Mouse (Mus musculus) heart, postnatal 0 days (tissue): Measurements from ENCODE around the gene Evl. TPM values are rescaled to one million over a fixed set of nuclear protein-coding genes. Genes with fewer than 3 reads are reported as not detected.

Experiments used
- ATAC-seq: fragments of 200-750 bp; cut with Nextera tagmentation; 2 replicates; pipeline ENCODE4 v1.8.0; 2017; ENCODE audit warnings: low read depth, moderate number of reproducible peaks, moderate library complexity; ENCODE audit not compliant: insufficient read depth
- DNase-seq: peaks from one replicate; pipeline ENCODE4 v3.0.0-alpha.2; 2016; ENCODE audit warnings: low spot score
- H3K27ac ChIP-seq: fragments of 300-500 bp; sonication (generic); 2 replicates; pipeline ENCODE4 v1.5.1; 2014; ENCODE audit warnings: low read depth, mild to moderate bottlenecking
- H3K27me3 ChIP-seq: fragments of 300-500 bp; sonication (generic); 2 replicates; pipeline ENCODE4 v1.6.1; 2014; ENCODE audit warnings: low read length, mixed read lengths; ENCODE audit not compliant: control insufficient read depth, insufficient read depth
- H3K36me3 ChIP-seq: fragments of 300-500 bp; sonication (generic); replicated peaks from 2 replicates; pipeline ENCODE4 v1.6.1; 2014; ENCODE audit warnings: low read length, mixed read lengths; ENCODE audit not compliant: control insufficient read depth, insufficient read depth
- H3K4me1 ChIP-seq: fragments of 300-500 bp; sonication (generic); 2 replicates; pipeline ENCODE4 v1.6.1; 2014; ENCODE audit warnings: antibody characterized with exemption; ENCODE audit not compliant: control insufficient read depth, insufficient read depth
- H3K4me2 ChIP-seq: fragments of 300-500 bp; sonication (generic); 2 replicates; pipeline ENCODE4 v1.6.1; 2014; ENCODE audit warnings: low read depth, mild to moderate bottlenecking, low read length, moderate library complexity
- H3K4me3 ChIP-seq: fragments of 300-500 bp; sonication (generic); 2 replicates; pipeline ENCODE4 v1.5.1; 2014; ENCODE audit warnings: low read depth, low read length
- H3K9ac ChIP-seq: fragments of 300-500 bp; sonication (generic); replicated peaks from 2 replicates; pipeline ENCODE4 v1.6.1; 2014; ENCODE audit warnings: low read depth, low read length, mixed read lengths
- H3K9me3 ChIP-seq: fragments of 300-500 bp; sonication (generic); replicated peaks from 2 replicates; pipeline ENCODE4 v1.6.1; 2016; ENCODE audit warnings: low read length; ENCODE audit not compliant: control insufficient read depth
- CTCF ChIP-seq: IDR thresholded peaks from 2 replicates; pipeline ENCODE4 v1.5.1; 2016; ENCODE audit warnings: antibody characterized with exemption, control low read depth, low read depth
- EP300 ChIP-seq: IDR thresholded peaks from 2 replicates; pipeline ENCODE4 v1.6.1; 2016; ENCODE audit warnings: antibody characterized with exemption, low read depth
- WGBS: fragments of 180-500 bp; shearing (Covaris S2); extraction: QIAGEN DNeasy Blood & Tissue Kit; methylation state at CpG from one replicate; pipeline ENCODE4 v1.1.7; 2014; 5-methylcytosine and 5-hydroxymethylcytosine counted together
- polyA plus RNA-seq: library from polyadenylated mRNA; unstranded; fragments of >200 nt; fragmentation: Nextera tagmentation; extraction: Ambion mirVana; gene quantifications from 2 replicates; pipeline ENCODE4 v1.2.1, GENCODE M21; 2015
- total RNA-seq: library from RNA; depleted of rRNA; stranded (reverse); fragments of >200 nt; gene quantifications from 2 replicates; pipeline ENCODE4 v1.2.3, GENCODE M21; 2014; ENCODE audit warnings: low replicate concordance

Gene Evl
- total and polyA plus RNA-seq, 2 experiments from 2014 or later = 26.6 to 39.5 TPM

DNA sequence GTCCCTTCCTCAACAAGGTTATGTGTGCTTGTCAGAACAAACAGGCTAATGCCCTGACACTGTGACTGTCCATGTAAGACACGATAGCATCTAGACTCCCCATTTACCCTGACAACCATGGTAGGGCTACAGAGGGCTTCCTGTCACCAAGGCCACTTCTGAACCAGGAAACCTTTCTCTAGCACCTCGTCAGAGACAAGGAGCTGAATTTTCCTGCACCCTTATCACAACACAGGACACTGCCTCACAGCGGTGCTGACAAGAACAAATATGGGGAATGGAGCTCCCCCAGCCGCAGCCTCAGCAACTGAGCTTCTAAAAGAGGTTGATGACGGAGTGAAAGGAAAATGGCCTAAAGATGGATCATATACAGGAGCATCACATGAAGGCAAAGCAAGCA is 82.9 kb downstream of the Evl start:
- Histone ChIP-seq H3K27ac (peak overlapping the region; percentile 59), H3K27me3 (no peaks in the 10 kb centered on the region), H3K4me2 (no peak overlapping the region), H3K9me3 (no peaks in the 10 kb centered on the region), H3K36me3 (no peaks in the 10 kb centered on the region), H3K4me1 (peaks cover 24% of the 10 kb centered on the region; the same call in 1 of the 2 replicates), H3K9ac (no peak overlapping the region), H3K4me3 (no peak overlapping the region)
- TF ChIP-seq CTCF = no peak
- no peak for TF ChIP-seq EP300
- 20% methylated on average over 5 of the region's 5 CpGs for WGBS
- ATAC-seq (peak; percentile 75), DNase-seq (peak; percentile 41)

DNA sequence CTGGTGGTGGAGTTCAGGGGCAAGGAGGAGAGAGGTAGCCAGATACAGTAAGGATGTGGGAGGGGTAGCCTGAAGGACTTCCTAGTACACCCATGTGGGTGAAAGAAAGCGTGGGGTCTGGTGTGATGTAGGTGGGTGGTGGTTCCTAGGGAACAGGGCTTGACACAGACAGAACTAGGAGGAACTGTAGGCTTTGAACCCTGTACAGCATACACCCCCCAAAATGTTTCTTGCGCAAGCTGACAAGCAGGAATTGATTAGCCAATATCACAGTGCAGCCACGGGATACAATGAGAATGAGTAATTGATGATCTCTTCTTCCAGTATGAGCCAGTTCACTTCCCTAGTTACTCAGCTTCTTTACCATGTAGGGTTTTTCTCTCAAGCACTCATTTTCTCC is 84.6 kb downstream of the Evl start:
- H3K27me3 ChIP-seq = no peaks in the 10 kb centered on the region
- no peak for DNase-seq
- H3K4me2 ChIP-seq = no peak overlapping the region
- H3K9ac ChIP-seq = no peak overlapping the region
- H3K4me1 ChIP-seq = peaks cover 24% of the 10 kb centered on the region; the same call in 1 of the 2 replicates
- no peak; the same call in 1 of the 2 replicates for ATAC-seq
- TF ChIP-seq EP300 (no peak), CTCF (no peak)
- H3K4me3 ChIP-seq = no peak overlapping the region
- no peaks in the 10 kb centered on the region for H3K36me3 ChIP-seq
- 89% methylated on average over 3 of the region's 3 CpGs for WGBS
- no peaks in the 10 kb centered on the region for H3K9me3 ChIP-seq
- no peak overlapping the region for H3K27ac ChIP-seq

DNA sequence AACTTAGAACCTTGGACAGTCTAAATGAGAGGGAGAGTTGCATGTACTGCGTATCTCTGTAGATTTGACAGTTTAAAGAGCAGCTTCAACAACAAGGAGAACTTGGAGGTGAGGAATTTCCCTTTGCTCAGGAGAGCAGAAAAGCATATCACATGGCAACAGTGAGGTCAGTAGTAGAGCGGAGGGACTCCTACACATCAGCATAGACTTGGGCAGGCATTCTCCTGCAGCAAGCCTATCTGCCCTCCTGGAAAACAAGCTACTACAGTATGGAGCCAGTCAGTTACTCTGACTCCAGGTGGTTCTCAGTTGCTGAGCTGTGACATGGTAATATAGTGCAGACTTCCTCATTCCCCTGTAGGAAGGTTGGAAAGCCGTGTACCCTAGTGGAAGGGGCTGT is 87.5 kb downstream of the Evl start:
- H3K27me3 ChIP-seq = no peaks in the 10 kb centered on the region
- H3K9me3 ChIP-seq = no peaks in the 10 kb centered on the region
- no peak overlapping the region for H3K27ac ChIP-seq
- DNase-seq = no peak
- H3K4me2 ChIP-seq = no peak overlapping the region
- no peaks in the 10 kb centered on the region for H3K36me3 ChIP-seq
- no peak overlapping the region for H3K9ac ChIP-seq
- TF ChIP-seq EP300 (no peak), CTCF (no peak)
- WGBS = 63% methylated on average over 3 of the region's 3 CpGs
- H3K4me1 ChIP-seq = peaks cover 18% of the 10 kb centered on the region; the same call in 1 of the 2 replicates
- no peak for ATAC-seq
- H3K4me3 ChIP-seq = no peak overlapping the region

DNA sequence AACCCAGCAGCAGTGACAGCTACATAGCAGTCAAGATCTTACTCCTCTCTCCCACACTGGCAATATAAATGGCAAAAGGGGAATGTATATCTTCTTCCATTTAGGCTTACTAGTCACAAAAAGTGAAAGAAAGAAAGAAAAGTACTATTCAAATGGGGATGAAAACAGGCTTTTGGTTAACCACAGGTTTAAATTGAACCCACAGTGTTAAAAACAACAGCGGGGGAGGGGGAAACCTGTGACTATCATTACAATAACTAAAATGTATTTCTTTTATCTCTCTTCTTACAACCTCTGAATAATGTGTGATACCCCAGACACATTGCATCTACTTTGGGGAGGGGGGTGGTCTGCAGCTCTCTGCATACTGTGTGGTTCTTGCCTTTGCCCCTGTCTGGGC is 91.7 kb downstream of the Evl start:
- Histone ChIP-seq H3K9me3 (no peaks in the 10 kb centered on the region), H3K4me1 (peaks cover 13% of the 10 kb centered on the region; the same call in 1 of the 2 replicates), H3K4me2 (no peak overlapping the region), H3K36me3 (peaks cover 22% of the 10 kb centered on the region), H3K27ac (no peak overlapping the region), H3K9ac (no peak overlapping the region), H3K27me3 (no peaks in the 10 kb centered on the region), H3K4me3 (no peak overlapping the region)
- TF ChIP-seq EP300 = no peak
- TF ChIP-seq CTCF = no peak
- no peak for ATAC-seq
- no peak for DNase-seq
- WGBS = 96% methylated on average over 1 of the region's 1 CpGs

DNA sequence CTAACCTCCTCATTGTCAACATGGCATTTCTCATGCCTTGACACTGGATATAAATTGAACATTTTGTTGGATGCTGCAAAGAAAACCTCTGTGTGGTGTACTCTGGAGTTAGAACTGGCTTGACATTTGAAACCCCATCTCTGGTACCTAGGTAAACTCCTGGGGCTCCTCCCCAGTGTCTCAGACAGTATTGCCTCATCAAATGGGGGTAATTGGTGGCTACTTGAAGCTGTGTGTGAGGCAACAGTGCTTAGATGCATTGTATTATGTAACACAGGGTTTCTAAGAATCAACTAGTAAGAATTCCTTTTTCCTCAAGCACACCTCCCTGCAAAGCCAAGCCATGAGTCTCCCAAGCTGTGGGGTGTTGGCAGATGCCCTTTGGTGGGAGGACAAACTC is 93.3 kb downstream of the Evl start:
- H3K36me3 ChIP-seq = peaks cover 29% of the 10 kb centered on the region
- H3K27me3 ChIP-seq = no peaks in the 10 kb centered on the region
- no peak overlapping the region for H3K4me3 ChIP-seq
- DNase-seq = no peak
- H3K4me1 ChIP-seq = peaks cover 8% of the 10 kb centered on the region; the same call in 1 of the 2 replicates
- no peak overlapping the region for H3K4me2 ChIP-seq
- H3K9ac ChIP-seq = no peak overlapping the region
- no peak overlapping the region for H3K27ac ChIP-seq
- TF ChIP-seq CTCF = no peak
- TF ChIP-seq EP300 = no peak
- H3K9me3 ChIP-seq = no peaks in the 10 kb centered on the region
- no peak for ATAC-seq

DNA sequence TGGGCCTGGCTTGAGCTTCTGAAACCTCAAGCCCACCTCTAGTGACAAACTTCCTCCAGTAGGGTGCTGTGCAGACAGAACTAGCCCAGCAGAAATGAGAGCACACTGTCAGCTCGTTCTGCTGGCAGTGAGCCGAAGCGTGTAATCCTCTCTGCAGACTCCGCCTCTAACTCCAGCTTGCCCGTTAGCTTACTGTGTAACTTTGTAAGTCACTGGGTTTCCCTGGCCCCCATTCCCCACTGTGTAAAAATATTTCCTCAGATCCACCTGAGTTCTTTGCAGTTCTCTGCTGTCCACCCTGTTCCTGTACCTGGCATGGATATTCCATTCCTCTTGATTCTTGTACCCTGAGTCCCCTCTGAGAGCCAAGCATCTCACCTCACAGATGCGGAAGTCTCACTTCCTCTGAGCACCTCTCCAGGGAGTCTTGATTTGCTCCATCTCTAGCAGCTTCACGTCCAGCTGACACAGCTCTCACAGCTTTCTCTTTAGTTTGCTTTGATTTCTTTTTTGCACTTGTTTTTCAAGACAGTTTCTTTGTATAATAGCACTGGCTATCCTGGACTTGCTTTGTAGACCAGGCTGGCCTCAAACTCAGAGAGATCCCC is 96.6 kb downstream of the Evl start:
- 40% methylated on average over 7 of the region's 7 CpGs for WGBS

More for the DNA sequence above, 96.6 kb downstream of the Evl start:
- Histone ChIP-seq H3K4me3 (no peak overlapping the region), H3K4me2 (no peak overlapping the region), H3K9me3 (no peaks in the 10 kb centered on the region), H3K27me3 (no peaks in the 10 kb centered on the region), H3K4me1 (0 out of 2 replicates have a peak, but pooled peaks cover 5% of the 10 kb centered on the region), H3K27ac (peak overlapping the region; percentile 51; the same call in 1 of the 2 replicates), H3K9ac (no peak overlapping the region), H3K36me3 (peaks cover 42% of the 10 kb centered on the region)
- DNase-seq (peak; percentile 63), ATAC-seq (peak; percentile 77)
- TF ChIP-seq EP300 (no peak), CTCF (no peak)
